Mouse (Mus musculus) liver, postnatal 0 days (tissue): ENCODE results near the gene Mccc1. TPM values are rescaled to one million over a fixed set of nuclear protein-coding genes. Genes with fewer than 3 reads are reported as not detected.

Experiments used
- ATAC-seq: fragments of 200-750 bp; cut with Nextera tagmentation; 2 replicates; pipeline ENCODE4 v1.8.0; 2017; ENCODE audit warnings: mild to moderate bottlenecking, moderate library complexity
- DNase-seq: peaks from one replicate; pipeline ENCODE4 v3.0.0-alpha.2; 2016
- H3K27ac ChIP-seq: fragments of 300-500 bp; sonication (generic); 2 replicates; pipeline ENCODE4 v1.5.1; 2014; ENCODE audit warnings: antibody characterized with exemption, moderate library complexity, mild to moderate bottlenecking, low read depth
- H3K27me3 ChIP-seq: fragments of 300-500 bp; sonication (generic); 2 replicates; pipeline ENCODE4 v1.6.1; 2014; ENCODE audit warnings: low read length, control low read depth, mixed read lengths; ENCODE audit not compliant: insufficient read depth
- H3K36me3 ChIP-seq: fragments of 300-500 bp; sonication (generic); replicated peaks from 2 replicates; pipeline ENCODE4 v1.6.1; 2014; ENCODE audit warnings: mild to moderate bottlenecking, control low read depth, low read length, moderate library complexity, mixed read lengths; ENCODE audit not compliant: insufficient read depth
- H3K4me1 ChIP-seq: fragments of 300-500 bp; sonication (generic); 2 replicates; pipeline ENCODE4 v1.6.1; 2014; ENCODE audit warnings: antibody characterized with exemption, mild to moderate bottlenecking, control low read depth; ENCODE audit not compliant: insufficient read depth
- H3K4me2 ChIP-seq: fragments of 300-500 bp; sonication (generic); 2 replicates; pipeline ENCODE4 v1.6.1; 2014; ENCODE audit warnings: low read depth, mild to moderate bottlenecking, low read length, moderate library complexity, mixed read lengths
- H3K4me3 ChIP-seq: fragments of 300-500 bp; sonication (generic); 2 replicates; pipeline ENCODE4 v1.5.1; 2014; ENCODE audit warnings: low read depth, low read length
- H3K9ac ChIP-seq: fragments of 300-500 bp; sonication (generic); replicated peaks from 2 replicates; pipeline ENCODE4 v1.6.1; 2014; ENCODE audit warnings: mild to moderate bottlenecking, moderate library complexity
- H3K9me3 ChIP-seq: fragments of 300-500 bp; sonication (generic); 2 replicates; pipeline ENCODE4 v1.6.1; 2016; ENCODE audit warnings: mild to moderate bottlenecking, control low read depth, low read length, mixed read lengths
- CTCF ChIP-seq: sonication (generic); IDR thresholded peaks from 2 replicates; pipeline ENCODE4 v1.5.1; 2016; ENCODE audit warnings: antibody characterized with exemption, low read depth
- EP300 ChIP-seq: IDR thresholded peaks from 2 replicates; pipeline ENCODE4 v1.6.1; 2016; ENCODE audit warnings: antibody characterized with exemption, low read depth, mild to moderate bottlenecking
- WGBS: fragments of 180-500 bp; shearing (Covaris S2); extraction: QIAGEN DNeasy Blood & Tissue Kit; methylation state at CpG from one replicate; pipeline ENCODE4 v1.1.7; 2014; ENCODE audit not compliant: insufficient replicate concordance; 5-methylcytosine and 5-hydroxymethylcytosine counted together
- polyA plus RNA-seq: library from polyadenylated mRNA; unstranded; fragments of >200 nt; fragmentation: Nextera tagmentation; extraction: Ambion mirVana; gene quantifications from 2 replicates; pipeline ENCODE4 v1.2.1, GENCODE M21; 2015

Mccc1 gene
- polyA plus RNA-seq, 1 experiment from 2014 or later = 15.2 TPM

GRCm38 (mm10) chr3:35929406-35929805 lies 71.1 kb downstream of the Mccc1 start:
- ATAC-seq (no peak), DNase-seq (no peak)
- Histone ChIP-seq H3K27ac (0 out of 2 replicates have a peak overlapping the region, but pooled peaks have one; percentile 2), H3K36me3 (0 out of 2 replicates have a peak, but pooled peaks cover 2% of the 10 kb centered on the region), H3K9ac (no peak overlapping the region), H3K4me1 (peaks cover 36% of the 10 kb centered on the region), H3K4me2 (peak overlapping the region; percentile 47), H3K4me3 (no peak overlapping the region), H3K9me3 (no peaks in the 10 kb centered on the region), H3K27me3 (no peaks in the 10 kb centered on the region)
- no peak for TF ChIP-seq EP300
- TF ChIP-seq CTCF = no peak
- WGBS = 34% methylated on average over 3 of the region's 3 CpGs

GRCm38 (mm10) chr3:35925852-35926251 lies 74.6 kb downstream of the Mccc1 start:
- Histone ChIP-seq H3K9ac (no peak overlapping the region), H3K4me1 (peaks cover 50% of the 10 kb centered on the region), H3K9me3 (no peaks in the 10 kb centered on the region), H3K4me2 (no peak overlapping the region), H3K36me3 (0 out of 2 replicates have a peak, but pooled peaks cover 2% of the 10 kb centered on the region), H3K27me3 (no peaks in the 10 kb centered on the region), H3K27ac (peak overlapping the region; percentile 45; the same call in 1 of the 2 replicates), H3K4me3 (no peak overlapping the region)
- TF ChIP-seq CTCF (no peak), EP300 (no peak)
- peak; percentile 20 for ATAC-seq
- peak; percentile 27 for DNase-seq
- WGBS = 66% methylated on average over 2 of the region's 2 CpGs

- WGBS = 46% methylated on average over 3 of the region's 3 CpGs
- H3K4me3 ChIP-seq = 0 out of 2 replicates have a peak overlapping the region, but pooled peaks have one; percentile 9
- no peaks in the 10 kb centered on the region for H3K9me3 ChIP-seq
- ATAC-seq (peak; percentile 82), DNase-seq (peak; percentile 40)
- H3K4me1 ChIP-seq = peaks cover 46% of the 10 kb centered on the region
- peak overlapping the region; percentile 94 for H3K27ac ChIP-seq
- peak overlapping the region; percentile 63 for H3K4me2 ChIP-seq
- H3K9ac ChIP-seq = peak overlapping the region; percentile 42
- H3K36me3 ChIP-seq = peaks cover 9% of the 10 kb centered on the region; the same call in 1 of the 2 replicates
- no peaks in the 10 kb centered on the region for H3K27me3 ChIP-seq
- TF ChIP-seq CTCF = no peak
- TF ChIP-seq EP300 = no peak
Measured at GRCm38 (mm10) chr3:35924007-35924406, 76.5 kb downstream of the Mccc1 start.

- TF ChIP-seq CTCF = no peak
- TF ChIP-seq EP300 = peak; percentile 95
- Histone ChIP-seq H3K9me3 (no peaks in the 10 kb centered on the region), H3K9ac (peak overlapping the region; percentile 68; the same call in 1 of the 2 replicates), H3K36me3 (peaks cover 10% of the 10 kb centered on the region), H3K4me3 (0 out of 2 replicates have a peak overlapping the region, but pooled peaks have one; percentile 9), H3K27ac (peak overlapping the region; percentile 94), H3K4me2 (peak overlapping the region; percentile 63), H3K27me3 (no peaks in the 10 kb centered on the region), H3K4me1 (peaks cover 41% of the 10 kb centered on the region)
- 20% methylated on average over 7 of the region's 7 CpGs for WGBS
- ATAC-seq (peak; percentile 98), DNase-seq (peak; percentile 69)
Measured at GRCm38 (mm10) chr3:35923495-35923894, 77.0 kb downstream of the Mccc1 start.

GRCm38 (mm10) chr3:35922522-35922921 lies 78.0 kb downstream of the Mccc1 start:
- Histone ChIP-seq H3K36me3 (peaks cover 18% of the 10 kb centered on the region), H3K9ac (peak overlapping the region; percentile 68; the same call in 1 of the 2 replicates), H3K27ac (peak overlapping the region; percentile 94), H3K27me3 (no peaks in the 10 kb centered on the region), H3K4me2 (peak overlapping the region; percentile 63; the same call in 1 of the 2 replicates), H3K4me1 (peaks cover 40% of the 10 kb centered on the region), H3K9me3 (no peaks in the 10 kb centered on the region), H3K4me3 (no peak overlapping the region)
- TF ChIP-seq CTCF (no peak), EP300 (no peak)
- ATAC-seq = no peak
- no peak for DNase-seq
- 47% methylated on average over 4 of the region's 4 CpGs for WGBS

GRCm38 (mm10) chr3:35918229-35918628 lies 82.2 kb downstream of the Mccc1 start:
- TF ChIP-seq EP300 (no peak), CTCF (no peak)
- H3K9me3 ChIP-seq = no peaks in the 10 kb centered on the region
- no peaks in the 10 kb centered on the region for H3K27me3 ChIP-seq
- DNase-seq (no peak), ATAC-seq (no peak)
- peaks cover 28% of the 10 kb centered on the region for H3K36me3 ChIP-seq
- WGBS = 63% methylated on average over 3 of the region's 3 CpGs
- H3K4me3 ChIP-seq = no peak overlapping the region
- peaks cover 16% of the 10 kb centered on the region for H3K4me1 ChIP-seq
- H3K9ac ChIP-seq = no peak overlapping the region
- no peak overlapping the region for H3K4me2 ChIP-seq
- H3K27ac ChIP-seq = no peak overlapping the region

Other genes with a start within 250 kb of the Mccc1 start
- gene Atp11b, start 246.6 kb downstream of the Mccc1 start, polyA plus RNA-seq = 9.9 and 11.9 TPM in 2 replicates
- gene Dcun1d1, start 63.2 kb downstream of the Mccc1 start, polyA plus RNA-seq = 77.0 and 77.5 TPM in 2 replicates
- not detected in 2 replicates for gene Ccdc144b, start 52.9 kb upstream of the Mccc1 start, polyA plus RNA-seq
- 26.5 and 28.6 TPM in 2 replicates for gene Acad9, start 65.3 kb upstream of the Mccc1 start, polyA plus RNA-seq
- gene D3Ertd254e, start 150.3 kb upstream of the Mccc1 start, polyA plus RNA-seq = 0.71 and 0.87 TPM in 2 replicates
- gene Qrfpr, start 221.6 kb upstream of the Mccc1 start, polyA plus RNA-seq = not detected in 2 replicates